Mouse (Mus musculus): Measurements from ENCODE around the gene Zfp991. TPM values are rescaled to one million over a fixed set of nuclear protein-coding genes. Genes with fewer than 3 reads are reported as not detected.
A peak's percentile ranks its signal among the peaks of the same experiment; 100 is the strongest.
"Not testable (repeated sequence)": the region's sequence is repeated elsewhere in the genome, so short reads cannot be mapped to it uniquely, and the experiment has no call there.

Gene Zfp991
- total RNA-seq (2021), result 1 to 10 TPM; 5.7 to 5.9 TPM

DNA sequence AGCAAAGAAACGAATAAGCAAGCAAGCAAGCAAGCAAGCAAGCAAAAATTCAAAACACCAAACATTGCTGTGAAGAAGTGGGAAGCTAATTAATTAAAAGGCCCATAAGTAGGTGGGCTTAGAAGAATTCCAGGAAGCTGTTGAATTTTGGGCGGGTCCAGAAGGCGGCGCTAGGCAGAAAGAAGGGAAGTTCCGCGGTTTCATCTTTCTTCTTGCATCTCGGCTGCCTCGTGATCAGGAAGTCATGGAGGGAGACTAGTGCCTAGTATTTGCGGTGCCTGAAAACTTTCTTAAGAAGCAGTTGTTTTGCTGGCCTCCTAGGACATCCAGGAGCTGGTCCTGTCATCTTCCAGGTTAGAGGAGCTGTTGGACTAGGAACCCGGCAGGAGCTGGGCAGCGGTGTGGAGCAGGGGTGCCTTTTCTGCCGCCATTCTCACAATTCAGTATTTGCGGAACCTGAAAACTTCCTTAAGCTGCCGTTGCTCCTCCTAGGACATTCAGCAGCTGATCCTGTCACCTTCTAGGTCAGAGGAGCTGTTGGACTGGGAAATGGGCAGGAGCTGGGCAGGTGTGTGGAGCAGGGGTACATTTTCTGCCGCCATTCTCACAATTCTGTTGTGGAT lies at the start of gene Zfp991:
Gene Zfp991 (plus strand): TSS at position 202 of the 623 bp plus-strand sequence.
- intact Hi-C loops (cut with DNase I); DNase-seq (ENCODE audit: low spot score): not testable (repeated sequence)

DNA sequence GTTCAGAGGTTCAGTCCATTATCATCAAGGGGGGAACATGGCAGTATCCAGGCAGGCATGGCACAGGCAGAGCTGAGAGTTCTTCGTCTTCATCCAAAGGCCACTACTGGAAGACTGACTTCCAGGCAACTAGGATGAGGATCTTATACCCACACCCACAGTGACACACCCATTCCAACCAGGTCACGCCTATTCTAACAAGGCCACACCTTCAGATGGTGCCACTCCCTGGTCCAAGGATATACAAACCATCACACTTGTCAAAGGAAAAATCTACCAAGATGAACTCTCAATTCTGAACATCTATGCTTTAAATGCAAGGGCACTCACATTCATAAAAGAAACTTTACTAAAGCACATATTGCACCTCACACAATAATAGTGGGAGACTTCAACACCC lies 36.2 kb upstream of the Zfp991 start:
- intact Hi-C loops (cut with DNase I); DNase-seq (ENCODE audit: low spot score): not testable (repeated sequence)

DNA sequence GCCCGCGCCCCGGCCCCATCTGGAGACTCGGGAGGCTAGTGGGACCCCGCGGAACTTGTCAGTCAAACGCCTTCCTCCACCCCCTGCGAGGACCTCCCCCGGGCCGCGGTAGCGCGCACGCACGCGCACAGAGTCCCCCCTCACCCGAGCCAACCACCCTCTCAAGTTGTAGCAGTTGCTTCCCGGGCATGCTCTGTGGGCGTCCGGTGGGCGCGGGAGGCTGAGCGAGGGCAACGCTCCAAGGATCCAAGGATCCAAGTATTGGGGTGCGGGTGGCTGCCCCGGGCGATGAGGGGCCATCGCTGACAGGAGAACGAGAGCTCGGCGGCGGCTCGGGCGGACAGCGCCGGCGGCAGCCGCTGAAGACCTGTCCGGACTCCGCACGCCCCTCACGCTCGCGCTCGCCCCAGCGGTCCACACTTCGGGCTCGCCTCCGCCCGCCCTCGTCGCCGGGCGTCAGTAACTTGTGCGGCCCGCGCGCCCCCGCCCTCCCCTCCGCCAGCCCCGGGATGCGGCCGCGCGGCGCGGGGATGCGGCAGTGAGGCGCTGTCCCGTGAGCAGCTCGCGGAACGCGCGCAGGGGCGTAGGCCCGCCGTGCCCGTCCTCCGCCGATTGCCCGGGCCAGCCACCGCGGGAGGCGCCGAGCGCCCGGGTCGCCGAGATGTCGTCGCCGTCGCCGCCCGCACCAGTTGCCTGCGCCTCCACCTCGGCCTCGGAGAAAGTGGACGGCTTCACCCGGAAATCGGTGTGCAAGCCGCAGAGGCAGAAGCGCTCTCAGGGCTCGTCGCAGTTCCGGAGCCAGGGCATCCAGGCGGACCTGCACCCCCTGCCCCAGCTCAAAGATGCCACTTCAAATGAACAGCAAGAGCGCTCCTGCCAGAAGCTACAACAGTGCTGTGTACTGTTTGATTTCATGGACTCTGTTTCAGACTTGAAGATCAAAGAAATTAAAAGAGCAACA lies 29.9 kb upstream of the Zfp991 start:
- intact Hi-C loops (cut with DNase I); DNase-seq (ENCODE audit: low spot score): not testable (repeated sequence)

DNA sequence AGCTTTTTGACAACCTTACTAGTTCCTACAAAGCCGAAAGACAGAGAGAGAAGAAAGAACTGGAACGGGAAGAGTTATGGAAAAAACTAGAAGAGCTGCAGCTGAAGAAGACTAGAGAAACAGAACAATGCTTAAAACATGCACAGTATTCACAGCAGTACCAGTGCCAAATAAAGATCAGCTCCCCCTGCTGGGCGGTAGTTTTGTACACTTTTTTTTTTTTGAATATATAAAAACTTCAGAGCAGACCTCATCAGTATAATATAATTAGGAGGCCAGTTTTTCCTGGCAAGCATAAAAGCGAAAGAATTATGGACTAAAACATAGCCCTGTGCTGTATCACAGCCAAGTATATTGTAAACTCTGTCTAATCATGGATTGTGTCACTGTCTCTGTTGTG lies 28.0 kb upstream of the Zfp991 start:
- intact Hi-C loops (cut with DNase I), result not testable (repeated sequence)

DNA sequence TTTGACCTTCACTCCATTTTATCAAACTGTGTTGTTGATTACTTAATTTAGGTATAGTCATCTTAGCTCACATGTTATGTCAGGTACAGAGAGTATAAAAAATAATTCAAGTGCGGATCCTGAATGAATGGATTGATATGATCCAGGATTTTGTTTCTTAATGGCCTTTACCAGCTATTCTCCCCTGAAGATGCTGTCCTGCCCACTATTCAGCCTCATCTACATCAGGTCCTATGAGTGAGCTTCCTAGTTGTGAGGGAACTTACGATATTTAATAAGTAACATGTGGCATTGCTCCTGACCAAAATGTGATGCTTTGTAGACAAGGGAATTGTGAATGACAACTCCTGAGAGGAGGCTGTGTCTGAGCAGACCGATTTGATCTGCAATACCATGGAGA lies 14.0 kb upstream of the Zfp991 start:
- intact Hi-C loops (cut with DNase I), result not testable (repeated sequence)

More for the DNA sequence above, 28.0 kb upstream of the Zfp991 start:
- not testable (repeated sequence) for DNase-seq (ENCODE audit: low spot score)

DNA sequence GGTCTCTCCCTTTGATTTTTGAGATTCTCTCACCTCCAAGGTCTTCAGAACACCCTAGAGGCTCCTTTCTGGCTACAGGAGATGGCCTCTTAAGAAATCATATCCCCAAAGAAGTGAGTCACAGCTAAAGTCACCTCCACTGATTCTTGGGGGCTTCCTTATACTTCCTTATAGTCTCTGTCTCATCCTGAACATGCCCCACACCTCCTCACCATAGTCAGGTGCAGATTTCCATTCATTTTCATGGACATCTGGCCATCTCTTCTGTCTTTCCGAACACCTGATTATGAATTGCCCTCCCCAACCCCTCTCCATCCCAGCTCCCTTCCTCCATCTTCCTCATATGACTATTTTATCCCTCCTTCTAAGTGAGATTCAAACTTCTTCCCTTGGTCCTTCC lies 9.6 kb upstream of the Zfp991 start:
- not testable (repeated sequence) for DNase-seq (ENCODE audit: low spot score)
- intact Hi-C loops (cut with DNase I), result loop anchor here (2.0 kb wide), 1 partner anchor 311 kb away; no protein-coding TSS in a partner anchor

More for the DNA sequence above, 14.0 kb upstream of the Zfp991 start:
- not testable (repeated sequence) for DNase-seq (ENCODE audit: low spot score)

DNA sequence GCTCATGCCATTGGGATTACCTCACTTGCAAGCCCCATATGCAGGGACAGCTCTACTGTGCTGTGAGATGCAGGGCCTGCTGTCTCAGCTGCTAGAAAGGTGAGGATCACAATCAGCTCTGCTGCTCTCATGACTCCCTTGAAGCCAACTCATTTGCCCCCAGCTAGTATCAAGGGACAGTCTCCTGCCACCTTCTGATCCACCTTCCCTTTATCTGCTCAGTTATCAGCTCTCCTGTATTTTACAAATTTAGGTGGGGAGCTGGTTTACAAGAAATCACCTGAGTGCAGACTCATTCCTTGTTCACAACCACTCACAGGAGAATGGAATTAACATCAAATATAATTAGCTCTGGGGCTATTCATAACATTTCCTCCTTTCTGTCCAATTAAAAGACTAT lies 8.0 kb upstream of the Zfp991 start:
- intact Hi-C loops (cut with DNase I), result loop anchor here (2.0 kb wide), 1 partner anchor 309 kb away; no protein-coding TSS in a partner anchor
- DNase-seq (ENCODE audit: low spot score), result not testable (repeated sequence)

DNA sequence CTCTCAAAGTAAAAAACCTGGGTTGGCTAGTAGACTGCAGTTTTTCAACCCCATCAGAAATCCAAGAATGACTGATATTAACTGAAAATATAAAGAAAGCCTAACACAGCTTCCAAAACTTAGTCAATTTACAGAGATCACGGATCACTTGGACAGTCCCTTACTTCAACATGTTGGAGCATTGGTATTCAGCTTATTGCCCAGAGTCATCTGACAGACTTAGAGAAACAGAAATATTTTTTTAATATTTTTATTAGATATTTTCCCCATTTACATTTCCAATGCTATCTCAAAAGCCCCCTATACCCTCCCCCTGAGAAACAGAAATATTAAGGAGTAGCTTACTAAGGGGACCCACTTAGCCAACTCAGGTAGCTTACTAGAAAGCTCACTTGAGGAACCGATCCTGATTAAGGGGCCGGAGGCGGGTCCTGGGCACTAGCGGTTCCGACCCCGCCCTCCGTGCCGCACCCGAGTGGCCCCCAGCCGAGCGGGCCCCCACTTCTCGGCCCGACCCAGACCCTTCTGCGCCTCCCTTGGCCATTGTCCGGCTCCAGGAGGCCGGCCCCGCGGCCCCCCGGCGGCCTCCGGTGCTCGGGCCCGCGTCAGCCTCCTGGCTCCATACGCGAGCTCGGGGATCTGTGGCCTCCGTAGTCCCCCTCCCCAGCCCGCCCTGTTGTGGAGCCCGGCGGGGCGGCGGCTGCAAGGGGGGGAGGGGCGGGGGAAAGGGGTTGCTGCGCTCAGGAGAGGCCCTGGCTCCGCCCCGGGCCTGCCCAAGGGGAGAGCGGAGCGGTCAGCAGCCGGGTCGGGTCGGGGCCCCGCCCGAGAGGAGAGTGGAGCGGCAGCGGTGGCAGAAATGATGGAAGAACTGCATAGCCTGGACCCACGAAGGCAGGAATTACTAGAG lies 7.2 kb upstream of the Zfp991 start:
- intact Hi-C loops (cut with DNase I), result loop anchor here (5.0 kb wide), 1 partner anchor 1567 kb away; no protein-coding TSS in a partner anchor
- DNase-seq (ENCODE audit: low spot score), result peak; percentile 14

DNA sequence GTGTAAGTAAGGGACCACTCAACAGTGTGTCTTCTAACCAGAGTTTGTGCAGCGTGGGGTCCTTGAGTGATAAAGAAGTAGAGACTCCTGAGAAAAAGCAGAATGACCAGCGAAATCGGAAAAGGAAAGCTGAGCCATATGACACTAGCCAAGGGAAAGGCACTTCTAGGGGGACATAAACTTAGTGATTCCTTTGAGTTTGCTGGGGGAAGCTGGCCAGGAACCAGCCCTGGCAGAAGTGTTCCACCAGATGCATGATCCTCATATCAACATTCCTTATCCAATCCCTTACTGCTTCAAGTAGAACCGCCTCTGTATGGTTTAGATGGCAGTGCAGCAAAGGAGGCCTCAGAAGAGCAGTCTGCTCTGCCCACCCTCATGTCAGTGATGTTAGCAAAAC lies 6.5 kb upstream of the Zfp991 start:
- intact Hi-C loops (cut with DNase I), result loop anchor here (5.0 kb wide), 1 partner anchor 1568 kb away; no protein-coding TSS in a partner anchor

DNA sequence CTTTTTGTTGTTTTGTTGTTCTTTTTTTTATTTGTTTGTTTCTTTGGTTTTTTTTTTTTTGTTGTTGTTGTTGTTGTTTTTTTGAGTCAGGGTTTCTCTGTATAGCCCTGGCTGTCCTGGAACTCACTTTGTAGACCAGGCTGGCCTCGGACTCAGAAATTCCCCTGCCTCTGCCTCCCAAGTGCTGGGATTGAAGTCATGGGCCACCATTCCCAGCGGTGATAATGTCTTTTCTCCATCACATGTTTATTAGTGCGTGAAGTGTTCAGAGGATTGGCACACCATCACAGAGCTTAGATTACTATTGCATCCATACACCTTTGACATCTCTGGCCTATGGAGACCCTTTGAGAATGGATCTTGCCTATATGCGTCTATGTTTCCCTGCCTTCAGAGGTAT lies 6.0 kb upstream of the Zfp991 start:
- not testable (repeated sequence) for DNase-seq (ENCODE audit: low spot score)
- intact Hi-C loops (cut with DNase I), result loop anchor here (5.0 kb wide), 1 partner anchor 1569 kb away; no protein-coding TSS in a partner anchor

More for the DNA sequence above, 6.5 kb upstream of the Zfp991 start:
- DNase-seq (ENCODE audit: low spot score), result not testable (repeated sequence)

DNA sequence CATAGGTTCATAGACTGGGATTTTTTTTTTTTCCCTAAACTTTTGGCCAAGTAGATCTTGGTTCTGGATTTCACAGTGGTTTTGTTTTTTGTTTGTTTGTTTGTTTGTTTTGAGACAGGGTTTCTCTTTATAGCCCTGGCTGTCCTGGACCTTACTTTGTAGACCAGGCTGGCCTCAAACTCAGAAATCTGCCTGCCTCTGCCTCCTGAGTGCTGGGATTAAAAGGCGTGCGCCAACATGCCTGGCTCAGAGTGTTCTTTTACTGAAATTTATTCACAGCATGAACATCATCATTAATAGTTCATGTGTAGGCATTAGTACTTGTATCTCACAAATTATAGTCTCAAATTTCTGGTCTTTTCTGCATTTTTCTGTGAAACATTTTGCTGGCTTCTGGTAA lies 5.4 kb upstream of the Zfp991 start:
- intact Hi-C loops (cut with DNase I), result loop anchor here (5.0 kb wide), 1 partner anchor 1569 kb away; no protein-coding TSS in a partner anchor
- DNase-seq (ENCODE audit: low spot score), result not testable (repeated sequence)

DNA sequence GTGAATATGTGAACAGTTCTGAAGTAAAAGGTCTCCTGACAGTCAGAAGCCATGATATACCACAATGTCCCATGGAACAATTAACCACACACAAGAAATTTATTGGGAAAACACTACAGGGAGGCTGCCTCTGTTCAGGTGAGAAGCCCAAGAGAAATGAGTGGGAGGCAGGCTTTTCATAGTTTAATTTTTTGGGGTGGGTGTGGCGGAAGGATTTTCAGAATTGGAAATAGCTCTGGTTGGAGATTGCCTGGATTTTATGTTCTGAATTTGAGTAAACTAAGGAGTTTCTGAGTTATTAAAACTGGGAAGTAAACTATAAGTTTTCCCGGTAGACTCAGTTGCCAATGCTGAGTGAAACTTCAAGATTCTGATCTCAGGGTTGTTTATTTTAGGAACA lies 4.7 kb upstream of the Zfp991 start:
- not testable (repeated sequence) for DNase-seq (ENCODE audit: low spot score)
- intact Hi-C loops (cut with DNase I), result loop anchor here (5.0 kb wide), 1 partner anchor 1570 kb away; no protein-coding TSS in a partner anchor

DNA sequence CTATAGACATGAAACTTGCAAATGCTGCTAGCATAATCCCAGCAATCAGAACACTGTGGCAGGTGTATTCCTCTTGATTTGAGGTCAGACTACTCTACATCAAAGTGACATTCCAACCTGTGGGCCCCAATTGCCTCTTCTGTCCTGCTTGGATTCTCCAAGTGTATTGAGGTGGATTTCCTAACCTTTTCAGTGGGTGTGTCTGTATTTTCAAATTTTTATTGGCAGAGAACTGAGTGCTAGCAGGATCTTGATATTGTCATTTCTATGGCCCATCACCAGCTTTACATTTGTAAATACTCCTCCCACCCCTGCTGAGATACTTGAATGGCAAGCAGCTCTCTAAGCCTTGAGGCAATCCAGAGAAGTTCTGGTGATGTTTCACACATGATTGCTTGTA lies 3.7 kb upstream of the Zfp991 start:
- intact Hi-C loops (cut with DNase I), result loop anchor here (5.0 kb wide), 1 partner anchor 1571 kb away; no protein-coding TSS in a partner anchor
- DNase-seq (ENCODE audit: low spot score), result not testable (repeated sequence)

DNA sequence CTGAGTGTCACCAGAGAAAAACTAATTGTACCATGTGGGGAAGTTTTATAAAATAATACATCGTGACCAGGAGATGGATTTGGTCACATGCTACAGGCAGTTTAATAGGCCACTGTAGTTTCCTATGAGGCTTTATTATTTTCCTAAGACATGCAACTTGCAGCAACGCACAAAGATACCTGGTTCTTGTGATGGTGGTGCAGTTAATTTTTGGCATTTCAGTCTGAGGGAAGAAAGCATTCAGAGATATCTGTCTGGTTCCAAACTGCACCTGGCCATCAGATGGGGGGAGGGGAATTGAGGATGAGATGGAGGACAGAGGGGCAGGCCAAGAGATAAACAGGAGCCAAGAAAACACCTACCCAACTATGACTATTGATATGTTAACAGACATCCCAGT lies 1.8 kb downstream of the Zfp991 start:
- intact Hi-C loops (cut with DNase I), result not testable (repeated sequence)

DNA sequence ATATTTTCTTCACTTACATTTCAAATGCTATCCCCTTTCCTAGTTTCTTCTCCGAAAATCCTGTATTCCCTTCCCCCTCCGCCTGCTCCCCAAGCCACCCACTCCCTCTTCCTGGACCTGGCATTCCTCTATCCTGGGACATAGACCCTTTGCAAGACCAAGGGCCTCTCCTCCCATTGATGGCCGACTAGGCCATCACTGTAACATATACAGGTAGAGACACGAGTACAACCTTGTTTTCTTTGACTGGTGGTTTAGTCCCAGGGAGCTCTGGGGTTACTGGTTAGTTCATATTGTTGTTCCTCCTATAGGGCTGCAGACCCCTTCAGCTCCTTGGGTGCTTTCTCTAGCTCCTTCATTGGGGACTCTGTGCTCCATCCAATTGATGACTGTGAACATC lies 9.9 kb downstream of the Zfp991 start:
- intact Hi-C loops (cut with DNase I); DNase-seq (ENCODE audit: low spot score): not testable (repeated sequence)

More for the DNA sequence above, 1.8 kb downstream of the Zfp991 start:
- DNase-seq (ENCODE audit: low spot score), result not testable (repeated sequence)

DNA sequence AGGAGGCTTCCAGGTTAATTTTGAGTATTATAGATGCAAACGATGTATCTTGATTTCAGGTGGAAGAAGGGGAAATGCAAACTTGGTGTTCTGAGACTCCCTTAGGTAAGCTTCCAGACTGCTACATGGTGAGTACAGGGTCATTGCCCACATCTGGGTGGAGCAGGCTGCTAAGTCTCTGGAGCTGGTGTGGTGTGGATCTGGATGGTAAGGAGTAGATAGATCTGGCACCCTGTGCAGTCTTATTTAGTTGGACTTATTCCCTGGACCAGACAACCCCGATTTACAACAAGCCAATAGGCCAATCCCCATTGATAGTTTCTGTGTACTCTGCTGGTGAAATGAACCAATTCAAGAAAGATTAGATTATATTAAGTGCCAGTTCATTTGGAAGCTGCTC lies 33.4 kb downstream of the Zfp991 start:
- DNase-seq (ENCODE audit: low spot score); intact Hi-C loops (cut with DNase I): not testable (repeated sequence)

DNA sequence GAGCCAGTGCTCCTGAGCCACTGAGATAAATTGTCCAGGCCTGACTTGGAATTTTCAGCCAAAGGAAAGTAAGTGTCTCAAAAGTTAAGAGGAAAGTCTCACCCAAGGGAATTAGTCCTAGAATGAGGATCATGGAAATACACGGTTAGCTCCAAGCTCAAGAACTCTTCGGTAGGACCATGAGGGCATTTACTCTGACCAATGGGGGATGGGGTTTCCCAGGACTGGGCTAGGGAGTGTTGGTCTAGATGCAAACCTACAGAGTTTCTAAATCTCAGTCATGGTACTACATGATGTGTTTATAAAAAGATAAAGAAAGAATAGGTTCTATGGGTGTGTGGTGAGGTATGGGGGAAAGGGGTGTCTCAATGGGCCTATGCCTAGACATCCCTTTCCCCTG lies 38.7 kb downstream of the Zfp991 start:
- intact Hi-C loops (cut with DNase I); DNase-seq (ENCODE audit: low spot score): not testable (repeated sequence)

DNA sequence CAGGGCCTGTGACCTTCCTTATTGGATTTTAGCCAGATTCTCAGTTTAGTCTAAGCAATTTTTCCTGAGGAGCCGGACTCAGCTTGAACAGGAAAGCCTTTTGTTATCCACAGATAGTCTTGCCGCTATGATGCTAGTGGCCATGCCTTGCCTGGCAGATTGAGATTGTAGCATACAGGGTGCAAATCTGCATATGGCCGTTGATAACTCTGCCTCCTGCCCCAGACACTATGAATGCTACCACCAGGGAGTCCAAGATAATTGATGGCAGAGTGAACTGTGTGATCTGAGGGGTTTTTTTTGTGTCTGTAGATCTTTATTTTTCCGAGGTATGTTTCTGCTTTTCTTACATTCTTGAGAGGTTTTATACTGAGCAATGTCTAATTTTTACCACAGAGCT lies 39.7 kb downstream of the Zfp991 start:
- DNase-seq (ENCODE audit: low spot score); intact Hi-C loops (cut with DNase I): not testable (repeated sequence)

DNA sequence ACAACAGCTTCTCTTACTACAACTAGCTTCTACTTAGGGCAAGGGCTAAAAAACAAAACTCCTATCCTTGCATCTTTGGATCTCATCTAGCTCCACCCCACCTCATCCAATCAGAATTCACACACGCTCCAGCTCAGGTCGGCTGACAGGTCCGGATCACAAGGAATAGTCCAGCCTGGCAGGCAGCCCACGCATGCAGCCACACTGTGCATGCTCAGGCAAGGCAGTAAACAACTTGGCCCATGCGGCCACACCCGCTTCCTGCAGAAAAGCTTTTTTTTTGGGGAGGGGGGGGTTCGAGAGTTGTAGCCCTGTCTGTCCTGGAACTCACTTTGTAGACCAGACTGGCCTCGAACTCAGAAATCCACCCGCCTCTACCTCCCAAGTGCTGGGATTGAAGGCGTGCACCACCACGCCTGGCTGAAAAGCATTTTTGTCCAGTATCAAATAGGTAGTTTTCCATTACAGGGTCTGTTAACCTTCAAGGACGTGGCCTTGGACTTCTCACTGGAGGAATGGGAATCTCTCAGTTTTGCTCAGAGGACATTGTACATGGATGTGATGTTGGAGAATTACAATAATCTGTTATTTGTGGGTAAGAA lies 44.5 kb downstream of the Zfp991 start:
- intact Hi-C loops (cut with DNase I), result not testable (repeated sequence)

More for the DNA sequence above, 44.5 kb downstream of the Zfp991 start:
- not testable (repeated sequence) for DNase-seq (ENCODE audit: low spot score)
